In genomic region chr2:168922466-168922865, GRCm38 (mm10) we compare ENCODE assay signal across 18 mouse cellular contexts. TPM values are rescaled to one million over a fixed set of nuclear protein-coding genes. Genes with fewer than 3 reads are reported as not detected.
DNase-seq lines count a peak whose midpoint lies in the region; ATAC-seq and TF ChIP-seq lines count a peak whose summit lies in the region.
"Had no signal": no experiment of that assay in that cellular context is flagged by ENCODE, and none has a peak within 500 bp of the region (broad histone marks: within the 10 kb centered on the region; RNA-seq: fewer than 3 reads in every experiment).

No protein-coding gene starts in this region.

- H3K4me3 ChIP-seq in kidney, adult 2 months (ENCODE audit: insufficient read depth, low read depth, low read length), result no peak overlapping the region
- no peak overlapping the region for H3K4me3 ChIP-seq in kidney, embryonic 14.5 days (ENCODE audit: low read length)
- H3K4me3 ChIP-seq in lung, postnatal 0 days (ENCODE audit: low read depth, low read length), result no peak overlapping the region
- H3K4me3 ChIP-seq: hindbrain, embryonic 13.5 days; liver, embryonic 13.5 days; neural tube, embryonic 12.5 days had no signal

- H3K27me3 ChIP-seq in kidney, adult 2 months (replicated peaks; ENCODE audit: control insufficient read depth, insufficient read depth, low read length), result no peaks in the 10 kb centered on the region
- H3K27me3 ChIP-seq in kidney, embryonic 14.5 days (ENCODE audit: control insufficient read depth, insufficient read depth, low read length), result peaks cover 3% of the 10 kb centered on the region; the same call in 1 of the 2 replicates
- H3K27me3 ChIP-seq in lung, postnatal 0 days (replicated peaks; ENCODE audit: insufficient read depth, low read length), result no peaks in the 10 kb centered on the region
- H3K27me3 ChIP-seq: hindbrain, embryonic 13.5 days; liver, embryonic 13.5 days; neural tube, embryonic 12.5 days had no signal

- no peak overlapping the region for H3K4me2 ChIP-seq in kidney, embryonic 14.5 days (replicated peaks; ENCODE audit: low read depth, low read length)
- no peak overlapping the region for H3K4me2 ChIP-seq in lung, postnatal 0 days (replicated peaks; ENCODE audit: low read depth, low read length)
- H3K4me2 ChIP-seq: hindbrain, embryonic 13.5 days; liver, embryonic 13.5 days; neural tube, embryonic 12.5 days had no signal

- 86% methylated on average over 5 of the region's 5 CpGs for WGBS in kidney, adult 2 months
- WGBS in kidney, embryonic 14.5 days, result 87% methylated on average over 5 of the region's 5 CpGs
- 85% methylated on average over 5 of the region's 5 CpGs for WGBS in lung, postnatal 0 days

- ATAC-seq in kidney, embryonic 14.5 days (ENCODE audit: low FRiP score, low TSS enrichment), result no peak
- no peak for ATAC-seq in lung, postnatal 0 days
- ATAC-seq: CD4-positive, CD25-positive, alpha-beta regulatory T cell, adult 4 months; midbrain, embryonic 16.5 days had no signal

- H3K9ac ChIP-seq in kidney, embryonic 14.5 days (ENCODE audit: low read depth, low read length), result no peak overlapping the region
- no peak overlapping the region for H3K9ac ChIP-seq in lung, postnatal 0 days (replicated peaks; ENCODE audit: low read depth)
- H3K9ac ChIP-seq: hindbrain, embryonic 13.5 days; liver, embryonic 13.5 days; neural tube, embryonic 12.5 days had no signal

- peak; percentile 28; the same call in 1 of the 2 replicates for TF ChIP-seq CTCF in kidney, adult 2 months (conservative IDR thresholded peaks at IDR 0.05; ENCODE audit: insufficient read depth, insufficient read length, low read depth, low read length)
- TF ChIP-seq CTCF in lung, postnatal 0 days (IDR thresholded peaks at IDR 0.05), result 0 out of 2 replicates have a peak, but pooled peaks have one; percentile 22
- TF ChIP-seq CTCF in brain, embryonic 14.5 days (IDR thresholded peaks at IDR 0.05; ENCODE audit: borderline replicate concordance, extremely low read depth, insufficient read depth, insufficient read length), result peak; percentile 40; the same call in 1 of the 2 replicates

- no peaks in the 10 kb centered on the region for H3K36me3 ChIP-seq in kidney, adult 2 months (ENCODE audit: control insufficient read depth, insufficient read depth, low read length)
- H3K36me3 ChIP-seq in kidney, embryonic 14.5 days (ENCODE audit: control insufficient read depth, insufficient read depth, low read length), result peaks cover 17% of the 10 kb centered on the region
- H3K36me3 ChIP-seq in lung, postnatal 0 days (ENCODE audit: insufficient read depth, low read length), result peaks cover 10% of the 10 kb centered on the region

- H3K9me3 ChIP-seq in kidney, embryonic 14.5 days (ENCODE audit: control insufficient read depth, low read length), result peaks cover 5% of the 10 kb centered on the region; the same call in 1 of the 2 replicates
- H3K9me3 ChIP-seq in lung, postnatal 0 days (ENCODE audit: low read length), result no peaks in the 10 kb centered on the region
- H3K9me3 ChIP-seq: neural tube, embryonic 12.5 days had no signal

- no peak overlapping the region for H3K27ac ChIP-seq in kidney, adult 2 months (ENCODE audit: insufficient read depth, low read depth, low read length)
- no peak overlapping the region for H3K27ac ChIP-seq in kidney, embryonic 14.5 days (ENCODE audit: low read depth, low read length)
- no peak overlapping the region for H3K27ac ChIP-seq in lung, postnatal 0 days (ENCODE audit: low read length)
- H3K27ac ChIP-seq: hindbrain, embryonic 13.5 days; liver, embryonic 13.5 days; neural tube, embryonic 12.5 days had no signal

- no peaks in the 10 kb centered on the region for H3K4me1 ChIP-seq in kidney, adult 2 months (ENCODE audit: control insufficient read depth, insufficient read depth, low read length)
- H3K4me1 ChIP-seq in kidney, embryonic 14.5 days (ENCODE audit: control insufficient read depth, insufficient read depth, low read length), result no peaks in the 10 kb centered on the region
- H3K4me1 ChIP-seq in lung, postnatal 0 days (ENCODE audit: insufficient read depth, low read depth, low read length), result no peaks in the 10 kb centered on the region
- H3K4me1 ChIP-seq: hindbrain, embryonic 13.5 days; liver, embryonic 13.5 days; neural tube, embryonic 12.5 days had no signal

- no peak for TF ChIP-seq EP300 in lung, postnatal 0 days (IDR thresholded peaks at IDR 0.05)

- DNase-seq in kidney, adult 2 months, result no peak
- DNase-seq in lung, postnatal 0 days (ENCODE audit: low spot score), result no peak
- no peak for DNase-seq in lung, adult 18-20 months
- peak; percentile 50 for DNase-seq in ES-CJ7 (ENCODE audit: low read depth, low spot score)
- no peak for DNase-seq in brain, embryonic 14.5 days (ENCODE audit: low read depth)
- DNase-seq in retina, embryonic 14.5 days (ENCODE audit: low spot score), result no peak
- no peak for DNase-seq in neural tube, embryonic 10.5 days (ENCODE audit: extremely low spot score, low spot score)
- DNase-seq: adrenal gland, adult 2 months; cerebellum, adult 18-20 months; kidney, adult 18-20 months; liver, embryonic 13.5 days; right cerebral cortex, postnatal 4 days; thymus, postnatal 36 days had no signal

- no peak for TF ChIP-seq POLR2A in kidney, adult 2 months (IDR thresholded peaks at IDR 0.05; ENCODE audit: low read depth, low read length)
- TF ChIP-seq POLR2A in brain, embryonic 14.5 days (IDR thresholded peaks at IDR 0.05; ENCODE audit: borderline replicate concordance, extremely low read depth, insufficient read depth, insufficient read length, poor library complexity, severe bottlenecking), result no peak

RNA-seq across cellular contexts. Expression of gene Zfp64, which starts 32.9 kb away (rescaled TPM):
- polyA plus RNA-seq in kidney, adult 2 months (2012; rRNA removed), result 18.6 and 20.0 TPM in 2 replicates
- polyA plus RNA-seq in kidney, embryonic 14.5 days (2014; fragmentation: Nextera tagmentation; extraction: Ambion mirVana), result 23.0 and 27.8 TPM in 2 replicates
- 14.0 and 15.8 TPM in 2 replicates for polyA plus RNA-seq in lung, postnatal 0 days (2015; fragmentation: Nextera tagmentation; extraction: Ambion mirVana)
- polyA plus RNA-seq in brain, embryonic 14.5 days (2012; rRNA removed), result 34.7 and 37.9 TPM in 2 replicates
